Mouse (Mus musculus) heart, embryonic 13.5 days (tissue): ENCODE results near the gene Pik3cb. TPM values are rescaled to one million over a fixed set of nuclear protein-coding genes. Genes with fewer than 3 reads are reported as not detected.

ENCODE experiments used
- ATAC-seq: fragments of 200-750 bp; cut with Nextera tagmentation; 2 replicates; pipeline ENCODE4 v1.8.0; 2017; ENCODE audit warnings: moderate TSS enrichment; ENCODE audit not compliant: insufficient number of reproducible peaks, low FRiP score, low TSS enrichment; ENCODE audit errors: extremely low read depth
- H3K27ac ChIP-seq: fragments of 300-500 bp; sonication (generic); replicated peaks from 2 replicates; pipeline ENCODE4 v1.5.1; 2015; ENCODE audit warnings: moderate library complexity, mild to moderate bottlenecking, inconsistent platforms
- H3K27me3 ChIP-seq: fragments of 300-500 bp; sonication (generic); replicated peaks from 2 replicates; pipeline ENCODE4 v1.6.1; 2015; ENCODE audit warnings: mild to moderate bottlenecking, inconsistent platforms
- H3K36me3 ChIP-seq: fragments of 300-500 bp; sonication (generic); 2 replicates; pipeline ENCODE4 v1.6.1; 2015; ENCODE audit warnings: mild to moderate bottlenecking, inconsistent platforms
- H3K4me1 ChIP-seq: fragments of 300-500 bp; sonication (generic); 2 replicates; pipeline ENCODE4 v1.6.1; 2015; ENCODE audit warnings: inconsistent platforms
- H3K4me2 ChIP-seq: fragments of 300-500 bp; sonication (generic); 2 replicates; pipeline ENCODE4 v1.6.1; 2015; ENCODE audit warnings: inconsistent platforms, mild to moderate bottlenecking, moderate library complexity
- H3K4me3 ChIP-seq: fragments of 300-500 bp; sonication (generic); 2 replicates; pipeline ENCODE4 v1.5.1; 2015; ENCODE audit warnings: moderate library complexity, mild to moderate bottlenecking, inconsistent platforms
- H3K9ac ChIP-seq: fragments of 300-500 bp; sonication (generic); 2 replicates; pipeline ENCODE4 v1.6.1; 2015; ENCODE audit warnings: inconsistent platforms, mild to moderate bottlenecking, moderate library complexity
- H3K9me3 ChIP-seq: fragments of 300-500 bp; sonication (generic); 2 replicates; pipeline ENCODE4 v1.6.1; 2016; ENCODE audit warnings: inconsistent platforms
- WGBS: fragments of 180-500 bp; shearing (Covaris S2); methylation state at CpG from one replicate; pipeline ENCODE4 v1.1.7; 2015; ENCODE audit warnings: mixed read lengths; 5-methylcytosine and 5-hydroxymethylcytosine counted together
- polyA plus RNA-seq: library from polyadenylated mRNA; unstranded; fragments of >200 nt; fragmentation: Nextera tagmentation; extraction: Ambion mirVana; gene quantifications from 2 replicates; pipeline ENCODE4 v1.2.1, GENCODE M21; 2015

Pik3cb gene
- polyA plus RNA-seq, result 1.3 and 1.8 TPM in 2 replicates

- peak; percentile 92 for ATAC-seq
- no peaks in the 10 kb centered on the region for H3K36me3 ChIP-seq
- H3K4me1 ChIP-seq, result peaks cover 39% of the 10 kb centered on the region
- peak within 1 kb of the TSS; percentile 86 for H3K4me2 ChIP-seq
- under 1% methylated on average over 73 of the region's 77 CpGs for WGBS
- peak within 1 kb of the TSS; percentile 89 for H3K4me3 ChIP-seq
- H3K27ac ChIP-seq, result peak within 1 kb of the TSS; percentile 78
- H3K9ac ChIP-seq, result peak within 1 kb of the TSS; percentile 93
- H3K9me3 ChIP-seq, result no peaks in the 10 kb centered on the region
- H3K27me3 ChIP-seq, result 0 out of 2 replicates have a peak, but pooled peaks cover 12% of the 10 kb centered on the region
These were observed at the start of gene Pik3cb for GRCm38 (mm10) chr9:99140063-99140882. Gene Pik3cb, minus strand, starts transcription at chr9:99140621.

GRCm38 (mm10) chr9:99183043-99183670 lies 42.7 kb upstream of the Pik3cb start:
- no peaks in the 10 kb centered on the region for H3K27me3 ChIP-seq
- no peak; the same call in 1 of the 2 replicates for ATAC-seq
- H3K4me2 ChIP-seq, result no peak overlapping the region
- H3K4me1 ChIP-seq, result peaks cover 7% of the 10 kb centered on the region
- H3K9ac ChIP-seq, result no peak overlapping the region
- no peaks in the 10 kb centered on the region for H3K9me3 ChIP-seq
- H3K27ac ChIP-seq, result no peak overlapping the region
- no peak overlapping the region for H3K4me3 ChIP-seq
- no peaks in the 10 kb centered on the region for H3K36me3 ChIP-seq
- 61% methylated on average over 8 of the region's 8 CpGs for WGBS

GRCm38 (mm10) chr9:99182121-99182520 lies 41.7 kb upstream of the Pik3cb start:
- no peak overlapping the region for H3K4me3 ChIP-seq
- ATAC-seq, result no peak
- WGBS, result 64% methylated on average over 7 of the region's 7 CpGs
- no peak overlapping the region for H3K4me2 ChIP-seq
- H3K9ac ChIP-seq, result no peak overlapping the region
- no peaks in the 10 kb centered on the region for H3K27me3 ChIP-seq
- H3K27ac ChIP-seq, result no peak overlapping the region
- H3K36me3 ChIP-seq, result no peaks in the 10 kb centered on the region
- H3K9me3 ChIP-seq, result no peaks in the 10 kb centered on the region
- H3K4me1 ChIP-seq, result peaks cover 7% of the 10 kb centered on the region

- Histone ChIP-seq H3K27ac (no peak overlapping the region), H3K27me3 (no peaks in the 10 kb centered on the region), H3K4me3 (no peak overlapping the region), H3K9ac (no peak overlapping the region), H3K4me1 (peaks cover 7% of the 10 kb centered on the region), H3K4me2 (no peak overlapping the region), H3K36me3 (no peaks in the 10 kb centered on the region), H3K9me3 (no peaks in the 10 kb centered on the region)
- 55% methylated on average over 8 of the region's 8 CpGs for WGBS
- no peak for ATAC-seq
These were observed 39.9 kb upstream of the Pik3cb start for GRCm38 (mm10) chr9:99180272-99180671.

GRCm38 (mm10) chr9:99178736-99179135 lies 38.3 kb upstream of the Pik3cb start:
- Histone ChIP-seq H3K9ac (no peak overlapping the region), H3K9me3 (no peaks in the 10 kb centered on the region), H3K27me3 (0 out of 2 replicates have a peak, but pooled peaks cover 6% of the 10 kb centered on the region), H3K27ac (no peak overlapping the region), H3K4me2 (no peak overlapping the region), H3K4me3 (no peak overlapping the region), H3K36me3 (no peaks in the 10 kb centered on the region), H3K4me1 (peaks cover 7% of the 10 kb centered on the region)
- ATAC-seq, result no peak
- 73% methylated on average over 3 of the region's 3 CpGs for WGBS

GRCm38 (mm10) chr9:99175774-99176173 lies 35.4 kb upstream of the Pik3cb start:
- Histone ChIP-seq H3K4me3 (no peak overlapping the region), H3K4me2 (no peak overlapping the region), H3K36me3 (no peaks in the 10 kb centered on the region), H3K27me3 (0 out of 2 replicates have a peak, but pooled peaks cover 6% of the 10 kb centered on the region), H3K9ac (no peak overlapping the region), H3K9me3 (no peaks in the 10 kb centered on the region), H3K4me1 (peaks cover 7% of the 10 kb centered on the region), H3K27ac (no peak overlapping the region)
- no peak for ATAC-seq
- WGBS, result 78% methylated on average over 6 of the region's 6 CpGs

GRCm38 (mm10) chr9:99172811-99173210 lies 32.4 kb upstream of the Pik3cb start:
- Histone ChIP-seq H3K4me2 (no peak overlapping the region), H3K9ac (no peak overlapping the region), H3K9me3 (no peaks in the 10 kb centered on the region), H3K27ac (no peak overlapping the region), H3K4me1 (no peaks in the 10 kb centered on the region), H3K4me3 (no peak overlapping the region), H3K27me3 (0 out of 2 replicates have a peak, but pooled peaks cover 6% of the 10 kb centered on the region), H3K36me3 (no peaks in the 10 kb centered on the region)
- WGBS, result 58% methylated on average over 2 of the region's 2 CpGs
- ATAC-seq, result no peak

GRCm38 (mm10) chr9:99171186-99171585 lies 30.8 kb upstream of the Pik3cb start:
- WGBS, result 58% methylated on average over 10 of the region's 10 CpGs
- Histone ChIP-seq H3K4me1 (no peaks in the 10 kb centered on the region), H3K9me3 (no peaks in the 10 kb centered on the region), H3K4me2 (no peak overlapping the region), H3K4me3 (no peak overlapping the region), H3K27me3 (peaks cover 12% of the 10 kb centered on the region), H3K36me3 (no peaks in the 10 kb centered on the region), H3K27ac (no peak overlapping the region), H3K9ac (no peak overlapping the region)
- ATAC-seq, result no peak

- H3K36me3 ChIP-seq, result no peaks in the 10 kb centered on the region
- no peak overlapping the region for H3K4me2 ChIP-seq
- ATAC-seq, result no peak
- H3K27me3 ChIP-seq, result peaks cover 16% of the 10 kb centered on the region
- H3K9ac ChIP-seq, result no peak overlapping the region
- H3K4me3 ChIP-seq, result no peak overlapping the region
- H3K9me3 ChIP-seq, result no peaks in the 10 kb centered on the region
- no peaks in the 10 kb centered on the region for H3K4me1 ChIP-seq
- H3K27ac ChIP-seq, result no peak overlapping the region
- WGBS, result 11% methylated on average over 4 of the region's 4 CpGs
These were observed 28.6 kb upstream of the Pik3cb start for GRCm38 (mm10) chr9:99169029-99169428.

GRCm38 (mm10) chr9:99166946-99167345 lies 26.5 kb upstream of the Pik3cb start:
- ATAC-seq, result no peak
- H3K36me3 ChIP-seq, result no peaks in the 10 kb centered on the region
- no peak overlapping the region for H3K4me2 ChIP-seq
- WGBS, result 74% methylated on average over 5 of the region's 5 CpGs
- H3K27ac ChIP-seq, result no peak overlapping the region
- no peaks in the 10 kb centered on the region for H3K9me3 ChIP-seq
- H3K27me3 ChIP-seq, result peaks cover 18% of the 10 kb centered on the region
- H3K4me3 ChIP-seq, result no peak overlapping the region
- H3K4me1 ChIP-seq, result 0 out of 2 replicates have a peak, but pooled peaks cover 4% of the 10 kb centered on the region
- H3K9ac ChIP-seq, result no peak overlapping the region

- Histone ChIP-seq H3K27ac (no peak overlapping the region), H3K4me3 (no peak overlapping the region), H3K4me1 (0 out of 2 replicates have a peak, but pooled peaks cover 4% of the 10 kb centered on the region), H3K4me2 (no peak overlapping the region), H3K27me3 (peaks cover 27% of the 10 kb centered on the region), H3K36me3 (no peaks in the 10 kb centered on the region), H3K9me3 (no peaks in the 10 kb centered on the region), H3K9ac (no peak overlapping the region)
- WGBS, result 45% methylated on average over 6 of the region's 6 CpGs
- no peak for ATAC-seq
These were observed 25.5 kb upstream of the Pik3cb start for GRCm38 (mm10) chr9:99165956-99166355.
